Mouse (Mus musculus): ENCODE measurements at regions not wholly inside any gene's neighbourhood (a gene's known extent, or its start where the extent isn't known, plus 50 kb on each side); places are given as distances from the start of the nearest gene placed in this dataset.
"Not testable (repeated sequence)": the region's sequence is repeated elsewhere in the genome, so short reads cannot be mapped to it uniquely, and the experiment has no call there.

GRCm38 (mm10) chr16:3334355-3334754 is 256.5 kb upstream of the Olfr161 start:
- DNase-seq (ENCODE audit: low spot score) = not testable (repeated sequence)

GRCm38 (mm10) chr16:3343372-3343771 is 247.5 kb upstream of the Olfr161 start:
- DNase-seq (ENCODE audit: low spot score) = not testable (repeated sequence)

GRCm38 (mm10) chr16:3344725-3345380 is 246.0 kb upstream of the Olfr161 start:
- DNase-seq (ENCODE audit: low spot score) = not testable (repeated sequence)

- not testable (repeated sequence) for DNase-seq (ENCODE audit: low spot score)
These were observed 241.5 kb upstream of the Olfr161 start for GRCm38 (mm10) chr16:3349382-3349781.

GRCm38 (mm10) chr16:3349850-3350547 is 240.8 kb upstream of the Olfr161 start:
- DNase-seq (ENCODE audit: low spot score) = not testable (repeated sequence)

GRCm38 (mm10) chr16:3350668-3351507 is 240.0 kb upstream of the Olfr161 start:
- DNase-seq (ENCODE audit: low spot score) = peak; percentile 59

- DNase-seq (ENCODE audit: low spot score) = not testable (repeated sequence)
These were observed 239.3 kb upstream of the Olfr161 start for GRCm38 (mm10) chr16:3351508-3352046.
